Mouse (Mus musculus) cerebellum, adult 9-11 months (tissue): ENCODE results near the gene Ctnnd1.

Experiments used
- DNase-seq: peaks from one replicate; pipeline ENCODE4 v3.0.0; 2022

Ctnnd1 gene

DNA sequence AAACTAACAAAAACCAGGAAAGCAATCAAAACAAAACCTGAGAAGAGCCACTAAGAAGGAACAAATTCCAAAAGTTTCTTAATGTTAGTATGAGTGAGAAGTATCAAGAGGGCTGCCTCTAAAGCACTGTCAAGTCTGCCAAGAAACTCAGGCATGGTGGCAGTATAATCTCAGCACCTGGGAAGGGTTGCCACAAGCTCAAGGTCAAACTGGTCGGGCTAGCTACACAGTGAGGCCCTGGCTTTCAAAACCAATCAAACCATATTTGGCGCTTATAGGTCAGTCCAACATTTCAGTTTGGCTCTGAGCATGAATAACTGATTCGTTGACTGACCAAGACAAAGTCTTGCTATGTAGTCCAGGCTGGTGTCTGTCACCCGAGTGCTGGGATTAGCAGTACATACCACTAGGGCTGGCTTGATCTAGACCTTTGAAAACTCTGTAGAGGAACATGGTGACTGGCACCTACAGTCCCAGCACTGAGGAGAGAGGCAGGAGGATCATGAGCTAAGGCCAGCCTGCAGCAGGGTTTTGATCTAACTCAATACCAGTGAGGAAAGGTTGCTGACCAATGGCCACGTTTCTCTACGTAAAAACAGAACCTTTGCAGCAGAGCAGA, 51.2 kb downstream of the Ctnnd1 start:
- no peak for DNase-seq

DNA sequence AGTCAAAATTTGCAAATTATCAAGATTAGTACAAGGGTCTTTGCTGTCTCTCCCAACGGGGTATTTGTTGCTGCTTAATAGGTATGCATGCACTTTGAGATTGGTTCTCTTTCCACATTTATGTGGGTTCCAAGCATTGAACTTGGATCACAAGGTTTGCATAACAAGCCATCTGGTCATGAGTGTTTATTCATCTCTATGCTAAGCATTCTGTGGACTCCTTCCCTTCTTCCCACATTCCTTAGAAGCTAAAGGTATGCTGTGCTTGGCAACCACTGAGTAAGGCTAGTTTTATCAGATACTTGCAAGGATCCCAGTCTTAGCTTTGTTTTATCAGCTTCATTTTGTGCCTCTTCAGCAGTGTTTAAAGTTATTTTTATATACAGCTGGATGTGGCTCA, 53.4 kb downstream of the Ctnnd1 start:
- no peak for DNase-seq

DNA sequence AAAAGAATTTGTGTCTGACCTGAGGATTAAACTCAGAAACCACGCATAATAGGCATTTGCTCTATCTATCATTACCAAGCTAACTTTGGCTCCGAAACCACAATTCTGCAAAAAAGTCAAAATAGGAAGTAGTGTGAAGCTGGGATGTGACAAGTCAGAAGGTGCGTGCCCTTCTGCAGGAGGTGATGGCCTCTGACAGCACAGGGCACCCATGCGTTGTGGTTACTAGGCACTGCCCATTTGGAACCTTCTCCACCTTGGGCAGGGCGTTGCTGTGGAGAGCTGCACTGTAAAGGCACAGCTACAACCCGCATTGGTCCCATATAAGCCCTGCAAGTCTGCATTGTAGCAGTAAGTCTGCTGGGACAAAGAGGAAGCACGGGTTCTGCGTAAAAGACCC, 57.8 kb downstream of the Ctnnd1 start:
- no peak for DNase-seq

DNA sequence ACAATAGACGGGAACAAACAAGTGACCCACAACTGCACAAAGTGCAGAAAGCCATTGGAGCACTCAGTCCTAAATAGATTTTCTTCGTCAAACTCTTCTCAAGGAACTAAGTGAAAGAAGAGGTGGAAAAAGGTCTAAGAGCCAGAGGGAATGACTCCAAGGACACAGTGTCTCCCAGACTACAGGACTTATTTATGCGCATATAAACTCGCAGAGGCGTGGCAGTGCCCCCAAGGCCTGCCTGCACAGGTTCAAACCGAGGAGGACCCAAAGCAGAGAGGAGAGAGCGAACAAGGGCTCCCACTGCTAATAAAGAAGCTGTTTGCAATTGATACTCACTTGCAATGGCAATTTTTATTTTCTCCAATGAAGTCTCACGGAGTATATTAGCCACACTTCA, 64.9 kb downstream of the Ctnnd1 start:
- no peak for DNase-seq

DNA sequence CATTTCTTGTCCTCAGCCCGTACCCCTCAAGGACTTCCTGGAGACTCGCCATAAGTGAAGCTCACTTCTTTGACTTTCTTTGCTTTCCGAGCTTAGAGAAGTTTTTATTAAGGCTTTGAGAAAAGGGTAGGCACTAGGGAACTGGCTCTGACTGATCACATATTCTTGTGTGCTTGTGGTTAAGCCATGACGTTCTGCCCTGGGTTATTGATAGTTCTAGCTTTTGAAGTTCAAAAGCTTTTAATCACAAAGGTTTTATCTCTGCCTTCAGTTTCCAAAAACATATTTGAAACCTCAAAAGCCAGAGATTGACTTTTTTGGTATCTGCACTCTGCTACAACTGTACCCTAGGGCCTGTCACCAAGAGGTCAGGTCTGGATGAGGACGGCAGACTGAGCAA, 68.3 kb downstream of the Ctnnd1 start:
- DNase-seq: no peak

DNA sequence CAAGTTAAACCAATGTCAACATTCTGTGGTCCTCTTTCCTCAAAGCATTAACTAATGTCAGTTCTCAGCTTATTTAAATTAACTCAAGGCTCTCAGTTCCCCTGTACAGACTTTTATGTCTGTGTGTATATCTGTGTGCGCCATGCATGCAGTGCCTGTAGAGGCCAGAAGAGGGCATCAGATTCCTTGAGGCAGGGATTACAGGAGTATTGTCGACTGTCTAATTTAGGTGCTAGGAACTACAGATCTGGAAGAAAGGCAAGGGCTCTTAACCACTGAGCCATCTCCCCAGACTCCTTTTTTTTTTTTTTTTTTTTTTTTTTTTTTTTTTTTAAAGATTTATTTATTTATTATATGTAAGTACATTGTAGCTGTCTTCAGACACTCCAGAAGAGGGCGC, 69.4 kb downstream of the Ctnnd1 start:
- no peak for DNase-seq

DNA sequence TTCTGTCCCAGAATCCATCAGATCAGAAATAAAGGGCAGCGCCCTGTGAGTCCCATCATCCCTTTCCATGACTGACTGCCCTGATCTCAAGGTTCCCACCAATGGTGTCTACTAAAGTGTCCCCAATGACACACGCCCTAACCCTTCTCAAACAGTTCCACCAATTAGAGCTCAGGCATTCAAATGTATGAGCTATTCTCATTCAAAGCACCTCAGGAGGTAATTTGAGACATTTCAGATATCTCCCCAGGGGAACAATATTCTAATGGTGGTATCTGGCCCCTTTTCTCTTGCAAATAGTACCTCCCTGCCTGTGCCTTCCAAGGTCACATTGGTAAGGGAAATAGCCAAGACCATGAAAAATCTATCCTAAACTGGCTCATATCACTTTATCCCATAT, 71.3 kb downstream of the Ctnnd1 start:
- no peak for DNase-seq

DNA sequence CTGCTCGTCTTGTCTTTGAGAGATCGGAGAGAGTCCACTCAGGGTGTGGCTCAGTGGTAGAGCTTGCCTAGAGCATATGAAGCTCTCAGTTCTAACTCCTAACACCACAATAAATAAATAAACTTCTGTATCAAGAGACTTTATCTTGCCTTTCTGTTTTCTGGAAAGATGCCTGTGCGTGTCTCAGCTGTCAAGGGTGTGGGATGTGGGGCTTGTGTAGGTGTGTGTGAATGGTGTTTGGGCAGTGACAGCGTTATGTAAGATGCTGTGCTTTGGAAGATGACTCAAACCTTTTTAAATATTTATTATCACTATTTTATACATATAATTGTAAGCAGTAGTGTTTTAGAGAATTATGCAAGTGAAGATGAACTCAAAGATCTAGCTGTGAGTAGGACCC, 76.4 kb downstream of the Ctnnd1 start:
- DNase-seq: no peak

DNA sequence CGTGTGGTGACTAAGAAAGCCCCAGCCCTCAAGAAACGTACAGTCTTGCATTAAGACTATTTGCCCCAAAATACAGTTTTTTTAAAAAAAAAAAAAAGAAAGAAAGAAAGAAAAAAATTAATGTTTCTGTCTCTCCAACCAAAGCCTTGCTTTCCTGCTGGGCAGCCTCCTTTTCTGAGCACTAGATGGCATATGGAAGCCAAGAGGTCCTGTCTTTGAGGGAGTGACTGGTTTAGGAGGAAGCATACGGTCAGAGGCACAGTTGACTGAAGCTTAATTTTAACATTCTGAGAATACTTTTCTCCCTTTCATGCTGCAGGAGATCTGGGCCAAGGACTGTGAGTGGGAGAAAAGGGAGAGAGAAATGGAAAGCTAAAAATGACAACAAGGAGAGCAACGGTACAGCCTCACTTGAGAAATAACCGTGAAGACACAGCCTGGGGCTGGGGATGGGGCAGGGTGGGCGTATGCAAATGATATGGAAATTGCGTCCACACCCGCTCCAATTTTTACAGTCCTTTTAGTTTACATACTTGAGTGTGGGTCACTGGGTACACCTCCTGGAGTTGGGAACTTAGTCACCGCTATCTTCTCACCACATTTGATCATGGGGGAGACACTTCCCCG, 93.6 kb downstream of the Ctnnd1 start:
- no peak for DNase-seq

DNA sequence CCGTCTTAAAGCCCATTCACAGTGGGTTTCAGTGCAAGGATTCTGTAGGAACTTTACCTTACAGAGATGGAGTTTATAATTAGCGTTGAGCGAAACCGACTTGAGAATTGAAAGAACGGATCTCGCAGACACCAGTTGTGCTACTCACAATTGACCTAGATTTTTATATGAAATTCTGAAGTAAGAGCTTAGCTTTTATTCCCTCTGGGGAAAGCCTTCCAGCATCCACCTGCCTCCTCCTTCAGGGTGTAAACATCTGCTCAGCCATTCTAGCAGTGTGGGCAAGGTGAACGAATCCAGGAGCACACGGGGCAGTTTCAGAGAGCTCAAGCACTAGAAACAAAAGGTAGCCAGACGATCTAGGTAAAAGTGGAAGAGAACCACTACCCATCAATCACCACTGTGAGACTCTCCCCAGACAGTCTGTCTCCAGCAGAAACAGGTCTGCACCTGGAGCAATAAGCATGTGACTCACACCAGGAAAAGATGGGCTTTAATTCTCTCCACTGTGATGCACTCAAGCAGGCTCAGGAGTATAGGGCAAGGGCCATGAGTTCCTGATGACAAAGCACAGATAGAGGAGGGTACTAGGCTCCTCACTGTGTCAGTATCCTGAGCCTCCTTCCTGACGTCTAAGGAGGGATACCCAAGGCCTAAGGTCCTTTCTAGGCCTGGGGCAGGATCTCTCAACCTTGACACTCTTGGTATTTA, 99.0 kb downstream of the Ctnnd1 start:
- DNase-seq: no peak
